Mouse (Mus musculus) layer of hippocampus, adult 9-11 months (tissue): ENCODE data around the gene Cdh26.
A peak's percentile ranks its signal among the peaks of the same experiment; 100 is the strongest.

ENCODE experiments used
- DNase-seq: peaks from one replicate; pipeline ENCODE4 v3.0.0; 2022

The Cdh26 gene

GRCm38 (mm10) chr2:178449386-178449785 is 19.1 kb downstream of the Cdh26 start:
- DNase-seq, result no peak

- no peak for DNase-seq
These were observed 19.9 kb downstream of the Cdh26 start for GRCm38 (mm10) chr2:178450236-178450635.

GRCm38 (mm10) chr2:178450961-178451360 is 20.6 kb downstream of the Cdh26 start:
- no peak for DNase-seq

- DNase-seq, result peak; percentile 10
These were observed 24.6 kb downstream of the Cdh26 start for GRCm38 (mm10) chr2:178454664-178455516.

- no peak for DNase-seq
These were observed 27.1 kb downstream of the Cdh26 start for GRCm38 (mm10) chr2:178457414-178457813.

GRCm38 (mm10) chr2:178460353-178460752 is 30.0 kb downstream of the Cdh26 start:
- no peak for DNase-seq

GRCm38 (mm10) chr2:178471546-178472480 is 41.5 kb downstream of the Cdh26 start:
- no peak for DNase-seq

- no peak for DNase-seq
These were observed 43.6 kb downstream of the Cdh26 start for GRCm38 (mm10) chr2:178473916-178474315.

GRCm38 (mm10) chr2:178477228-178477627 is 46.9 kb downstream of the Cdh26 start:
- no peak for DNase-seq

- no peak for DNase-seq
These were observed 48.7 kb downstream of the Cdh26 start for GRCm38 (mm10) chr2:178479011-178479410.

GRCm38 (mm10) chr2:178480932-178481331 is 50.6 kb downstream of the Cdh26 start:
- no peak for DNase-seq

GRCm38 (mm10) chr2:178483462-178483861 is 53.1 kb downstream of the Cdh26 start:
- DNase-seq, result no peak

GRCm38 (mm10) chr2:178488276-178488675 is 57.9 kb downstream of the Cdh26 start:
- DNase-seq, result no peak

- DNase-seq, result no peak
These were observed 60.1 kb downstream of the Cdh26 start for GRCm38 (mm10) chr2:178490245-178490920.

GRCm38 (mm10) chr2:178494066-178494465 is 63.7 kb downstream of the Cdh26 start:
- DNase-seq, result peak; percentile 22

- no peak for DNase-seq
These were observed 65.5 kb downstream of the Cdh26 start for GRCm38 (mm10) chr2:178495816-178496215.

- DNase-seq, result peak; percentile 27
These were observed 67.6 kb downstream of the Cdh26 start for GRCm38 (mm10) chr2:178497900-178498299.

- DNase-seq, result peak; percentile 54
These were observed 68.1 kb downstream of the Cdh26 start for GRCm38 (mm10) chr2:178498409-178498808.

- no peak for DNase-seq
These were observed 72.1 kb downstream of the Cdh26 start for GRCm38 (mm10) chr2:178502469-178502868.

GRCm38 (mm10) chr2:178506056-178506455 is 75.7 kb downstream of the Cdh26 start:
- peak; percentile 81 for DNase-seq

GRCm38 (mm10) chr2:178507379-178508014 is 77.2 kb downstream of the Cdh26 start:
- peak; percentile 56 for DNase-seq

GRCm38 (mm10) chr2:178508279-178508678 is 77.9 kb downstream of the Cdh26 start:
- no peak for DNase-seq
